Mouse (Mus musculus): ENCODE measurements around the gene Slc32a1. TPM values are rescaled to one million over a fixed set of nuclear protein-coding genes. Genes with fewer than 3 reads are reported as not detected.

Gene Slc32a1
- total and polyA plus RNA-seq, 2 experiments from 2014 or later = not detected

DNA sequence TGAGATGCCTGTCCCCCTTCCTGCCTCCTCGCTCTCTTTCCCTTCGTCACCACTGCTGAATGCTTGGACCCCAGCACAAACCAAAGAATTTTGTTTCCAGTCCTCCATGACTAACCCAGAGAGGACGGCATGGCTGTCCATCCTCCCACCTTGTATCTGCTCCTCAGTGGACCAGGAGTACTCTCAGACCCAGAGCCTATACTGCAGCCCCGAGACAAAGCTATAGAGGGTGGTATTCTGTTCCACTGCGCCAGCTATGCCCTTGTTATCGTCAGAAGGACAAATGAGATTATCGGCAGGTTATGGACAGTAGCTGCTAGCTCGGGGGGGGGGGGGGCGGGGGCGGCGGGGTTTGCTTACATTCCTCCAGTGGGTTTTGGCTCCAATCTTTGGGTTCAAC lies 6.2 kb downstream of the Slc32a1 start:
- DNase-seq (ENCODE audit: low spot score) = no peak
- WGBS = 6% methylated on average over 11 of the region's 11 CpGs
- Histone ChIP-seq H3K4me2 (ENCODE audit: low read depth, low read length) (no peak overlapping the region), H3K27me3 (ENCODE audit: control insufficient read depth, insufficient read depth, low read length) (peaks cover 85% of the 10 kb centered on the region), H3K4me3 (ENCODE audit: low read depth, low read length) (no peak overlapping the region), H3K4me1 (ENCODE audit: control insufficient read depth, insufficient read depth) (no peaks in the 10 kb centered on the region), H3K9ac (replicated peaks; ENCODE audit: low read depth, low read length) (no peak overlapping the region), H3K9me3 (replicated peaks; ENCODE audit: control insufficient read depth, low read length) (no peaks in the 10 kb centered on the region), H3K36me3 (replicated peaks; ENCODE audit: control insufficient read depth, insufficient read depth, low read length) (no peaks in the 10 kb centered on the region), H3K27ac (ENCODE audit: low read depth) (no peak overlapping the region)
- TF ChIP-seq CTCF (IDR thresholded peaks at IDR 0.05; ENCODE audit: low read depth) (no peak), EP300 (IDR thresholded peaks at IDR 0.05; ENCODE audit: low read depth) (no peak)
- no peak for ATAC-seq (ENCODE audit: insufficient read depth, low read depth)

DNA sequence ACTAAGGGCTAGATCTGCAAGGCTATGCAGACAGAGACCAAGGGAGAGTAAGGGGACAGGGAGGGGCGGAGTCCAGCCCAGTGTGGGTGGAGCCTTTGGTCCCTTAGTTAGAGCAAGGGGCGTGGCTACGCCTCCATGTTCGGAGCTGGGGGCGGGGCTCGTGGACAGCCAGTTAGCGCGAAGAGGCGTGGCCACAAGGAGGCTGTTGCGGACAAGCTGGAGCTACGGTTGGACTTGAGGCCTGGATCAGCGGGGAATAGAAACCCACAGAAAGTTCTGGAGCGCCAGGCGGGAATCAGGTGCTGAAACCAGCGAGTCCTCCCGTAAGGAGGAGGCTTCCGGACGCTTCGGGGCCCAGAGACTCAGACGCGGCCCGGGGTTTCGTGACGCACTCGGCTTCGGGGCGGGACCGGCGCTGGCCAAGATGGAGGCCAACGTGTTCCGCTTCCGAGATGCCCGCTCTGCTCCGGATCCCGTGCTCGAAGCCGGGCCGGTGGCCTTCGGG lies 14.2 kb downstream of the Slc32a1 start, which contains the start of gene Actr5:
TSS of gene Actr5 (plus strand) at position 171 of the 505 bp plus-strand sequence.
- H3K9ac ChIP-seq (replicated peaks; ENCODE audit: low read depth, low read length) = peak within 1 kb of the TSS; percentile 85
- no peak for TF ChIP-seq EP300 (IDR thresholded peaks at IDR 0.05; ENCODE audit: low read depth)
- TF ChIP-seq CTCF (IDR thresholded peaks at IDR 0.05; ENCODE audit: low read depth) = no peak
- peaks cover 30% of the 10 kb centered on the region for H3K36me3 ChIP-seq (replicated peaks; ENCODE audit: control insufficient read depth, insufficient read depth, low read length)
- DNase-seq (ENCODE audit: low spot score) (peak; percentile 99), ATAC-seq (ENCODE audit: insufficient read depth, low read depth) (peak; percentile 98)
- peaks cover 4% of the 10 kb centered on the region; the same call in 1 of the 2 replicates for H3K4me1 ChIP-seq (ENCODE audit: control insufficient read depth, insufficient read depth)
- peaks cover 6% of the 10 kb centered on the region for H3K27me3 ChIP-seq (ENCODE audit: control insufficient read depth, insufficient read depth, low read length)
- peak within 1 kb of the TSS; percentile 88 for H3K27ac ChIP-seq (ENCODE audit: low read depth)
- under 1% methylated on average over 39 of the region's 39 CpGs for WGBS
- H3K4me2 ChIP-seq (ENCODE audit: low read depth, low read length) = peak within 1 kb of the TSS; percentile 86
- H3K9me3 ChIP-seq (replicated peaks; ENCODE audit: control insufficient read depth, low read length) = no peaks in the 10 kb centered on the region
- H3K4me3 ChIP-seq (ENCODE audit: low read depth, low read length) = peak within 1 kb of the TSS; percentile 95

GRCm38 (mm10) chr2:158625231-158625630 lies 14.7 kb downstream of the Slc32a1 start:
- peaks cover 6% of the 10 kb centered on the region for H3K27me3 ChIP-seq (ENCODE audit: control insufficient read depth, insufficient read depth, low read length)
- H3K36me3 ChIP-seq (replicated peaks; ENCODE audit: control insufficient read depth, insufficient read depth, low read length) = peaks cover 34% of the 10 kb centered on the region
- peak overlapping the region; percentile 88 for H3K27ac ChIP-seq (ENCODE audit: low read depth)
- no peaks in the 10 kb centered on the region for H3K9me3 ChIP-seq (replicated peaks; ENCODE audit: control insufficient read depth, low read length)
- ATAC-seq (ENCODE audit: insufficient read depth, low read depth) (peak; percentile 38; the same call in 1 of the 2 replicates), DNase-seq (ENCODE audit: low spot score) (no peak)
- peaks cover 4% of the 10 kb centered on the region; the same call in 1 of the 2 replicates for H3K4me1 ChIP-seq (ENCODE audit: control insufficient read depth, insufficient read depth)
- TF ChIP-seq CTCF (IDR thresholded peaks at IDR 0.05; ENCODE audit: low read depth) (no peak), EP300 (IDR thresholded peaks at IDR 0.05; ENCODE audit: low read depth) (no peak)
- H3K4me3 ChIP-seq (ENCODE audit: low read depth, low read length) = peak overlapping the region; percentile 95
- peak overlapping the region; percentile 86 for H3K4me2 ChIP-seq (ENCODE audit: low read depth, low read length)
- peak overlapping the region; percentile 85 for H3K9ac ChIP-seq (replicated peaks; ENCODE audit: low read depth, low read length)
- WGBS = under 1% methylated on average over 44 of the region's 44 CpGs

- H3K4me2 ChIP-seq (ENCODE audit: low read depth, low read length) = peak overlapping the region; percentile 86
- H3K4me3 ChIP-seq (ENCODE audit: low read depth, low read length) = peak overlapping the region; percentile 95
- H3K9ac ChIP-seq (replicated peaks; ENCODE audit: low read depth, low read length) = peak overlapping the region; percentile 85
- no peaks in the 10 kb centered on the region for H3K9me3 ChIP-seq (replicated peaks; ENCODE audit: control insufficient read depth, low read length)
- H3K27ac ChIP-seq (ENCODE audit: low read depth) = no peak overlapping the region
- WGBS = 31% methylated on average over 8 of the region's 8 CpGs
- H3K36me3 ChIP-seq (replicated peaks; ENCODE audit: control insufficient read depth, insufficient read depth, low read length) = peaks cover 39% of the 10 kb centered on the region
- peaks cover 2% of the 10 kb centered on the region; the same call in 1 of the 2 replicates for H3K27me3 ChIP-seq (ENCODE audit: control insufficient read depth, insufficient read depth, low read length)
- peaks cover 4% of the 10 kb centered on the region; the same call in 1 of the 2 replicates for H3K4me1 ChIP-seq (ENCODE audit: control insufficient read depth, insufficient read depth)
- TF ChIP-seq EP300 (IDR thresholded peaks at IDR 0.05; ENCODE audit: low read depth) (no peak), CTCF (IDR thresholded peaks at IDR 0.05; ENCODE audit: low read depth) (no peak)
- ATAC-seq (ENCODE audit: insufficient read depth, low read depth) (no peak), DNase-seq (ENCODE audit: low spot score) (no peak)
Measured at GRCm38 (mm10) chr2:158625697-158626096, 15.1 kb downstream of the Slc32a1 start.

- no peak for DNase-seq (ENCODE audit: low spot score)
- Histone ChIP-seq H3K4me2 (ENCODE audit: low read depth, low read length) (no peak overlapping the region), H3K27me3 (ENCODE audit: control insufficient read depth, insufficient read depth, low read length) (no peaks in the 10 kb centered on the region), H3K4me3 (ENCODE audit: low read depth, low read length) (no peak overlapping the region), H3K36me3 (replicated peaks; ENCODE audit: control insufficient read depth, insufficient read depth, low read length) (peaks cover 68% of the 10 kb centered on the region), H3K9me3 (replicated peaks; ENCODE audit: control insufficient read depth, low read length) (no peaks in the 10 kb centered on the region), H3K27ac (ENCODE audit: low read depth) (no peak overlapping the region), H3K4me1 (ENCODE audit: control insufficient read depth, insufficient read depth) (peaks cover 4% of the 10 kb centered on the region; the same call in 1 of the 2 replicates), H3K9ac (replicated peaks; ENCODE audit: low read depth, low read length) (no peak overlapping the region)
- ATAC-seq (ENCODE audit: insufficient read depth, low read depth) = no peak
- 71% methylated on average over 3 of the region's 3 CpGs for WGBS
- TF ChIP-seq CTCF (IDR thresholded peaks at IDR 0.05; ENCODE audit: low read depth) = peak; percentile 28; the same call in 1 of the 2 replicates
- no peak for TF ChIP-seq EP300 (IDR thresholded peaks at IDR 0.05; ENCODE audit: low read depth)
Measured at GRCm38 (mm10) chr2:158628858-158629257, 18.3 kb downstream of the Slc32a1 start.

- no peak overlapping the region for H3K9ac ChIP-seq (replicated peaks; ENCODE audit: low read depth, low read length)
- peaks cover 70% of the 10 kb centered on the region for H3K36me3 ChIP-seq (replicated peaks; ENCODE audit: control insufficient read depth, insufficient read depth, low read length)
- TF ChIP-seq EP300 (IDR thresholded peaks at IDR 0.05; ENCODE audit: low read depth) = no peak
- TF ChIP-seq CTCF (IDR thresholded peaks at IDR 0.05; ENCODE audit: low read depth) = peak; percentile 69
- H3K9me3 ChIP-seq (replicated peaks; ENCODE audit: control insufficient read depth, low read length) = no peaks in the 10 kb centered on the region
- no peak overlapping the region for H3K4me3 ChIP-seq (ENCODE audit: low read depth, low read length)
- no peaks in the 10 kb centered on the region for H3K27me3 ChIP-seq (ENCODE audit: control insufficient read depth, insufficient read depth, low read length)
- no peak for DNase-seq (ENCODE audit: low spot score)
- no peak overlapping the region for H3K4me2 ChIP-seq (ENCODE audit: low read depth, low read length)
- no peak overlapping the region for H3K27ac ChIP-seq (ENCODE audit: low read depth)
- 57% methylated on average over 1 of the region's 1 CpGs for WGBS
- H3K4me1 ChIP-seq (ENCODE audit: control insufficient read depth, insufficient read depth) = peaks cover 4% of the 10 kb centered on the region; the same call in 1 of the 2 replicates
- no peak for ATAC-seq (ENCODE audit: insufficient read depth, low read depth)
Measured at GRCm38 (mm10) chr2:158629414-158629813, 18.8 kb downstream of the Slc32a1 start.

Measured in heart, postnatal 0 days (tissue).